Mouse (Mus musculus): ENCODE data around the gene Slc35g2.

The Slc35g2 gene

DNA sequence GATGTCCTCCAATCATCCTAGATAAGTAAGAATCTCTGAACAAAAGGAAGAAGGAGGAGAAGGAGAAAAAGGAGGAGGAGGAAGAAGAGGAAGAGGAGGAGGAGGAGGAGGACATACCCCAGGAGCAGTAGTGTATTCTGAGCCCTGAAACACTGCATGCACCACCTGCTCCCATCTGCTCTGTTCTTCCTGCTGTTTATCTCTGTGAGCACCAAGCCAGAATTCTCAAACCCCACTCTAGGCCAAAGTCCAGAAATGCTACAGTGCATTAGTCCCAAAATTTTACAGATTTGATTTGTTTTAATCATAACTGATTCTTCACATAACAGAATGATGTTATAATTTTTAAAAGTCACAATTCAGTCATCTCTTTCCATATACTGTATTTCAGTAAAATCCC, 11.9 kb downstream of the Slc35g2 start:
- no peak for DNase-seq (ENCODE audit: low read depth, low spot score)

DNA sequence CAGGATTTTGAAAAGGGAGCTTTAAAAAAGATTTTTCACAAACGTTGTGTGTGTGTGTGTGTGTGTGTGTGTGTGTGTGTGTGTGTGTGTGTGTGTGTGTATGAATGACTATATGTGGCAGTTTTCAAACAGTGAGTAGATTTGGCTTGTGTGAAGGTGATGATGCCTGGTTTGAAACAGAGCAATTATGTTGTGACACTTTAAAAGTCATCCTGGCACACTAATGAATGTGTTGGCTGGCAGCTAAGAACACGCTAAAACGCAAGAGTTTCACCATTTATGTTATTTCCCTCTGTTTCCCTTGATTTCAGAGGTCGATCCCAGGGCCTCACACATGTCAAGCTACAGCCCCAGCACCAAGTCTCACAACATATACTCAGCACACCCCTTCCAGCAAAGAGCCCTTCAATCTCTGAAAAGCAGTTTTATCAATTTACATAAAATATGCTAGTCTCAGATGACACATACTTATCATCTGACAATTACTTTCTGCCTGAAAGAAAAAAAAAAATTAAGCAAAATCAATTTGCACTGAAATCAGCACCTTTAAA, 12.8 kb downstream of the Slc35g2 start:
- DNase-seq (ENCODE audit: low read depth, low spot score) = no peak

DNA sequence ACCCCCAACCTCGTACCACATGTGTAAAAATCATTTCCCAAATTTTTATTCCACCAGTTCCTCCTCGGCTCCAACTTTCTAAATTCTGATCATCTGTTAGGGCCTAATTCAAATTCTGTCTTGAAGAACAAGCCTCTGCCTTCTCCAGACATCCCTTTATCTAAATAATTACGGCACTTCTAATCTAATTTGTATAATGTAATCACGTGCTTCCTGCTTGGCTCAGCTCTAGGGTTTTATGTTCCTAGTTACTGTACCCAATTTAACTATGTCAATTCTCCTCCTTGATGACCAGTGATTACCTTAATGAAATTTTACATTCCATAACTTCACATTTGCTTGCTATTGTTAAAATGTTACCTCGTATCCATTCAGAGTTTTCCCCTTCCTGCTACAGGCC, 15.2 kb downstream of the Slc35g2 start:
- DNase-seq (ENCODE audit: low read depth, low spot score) = no peak

DNA sequence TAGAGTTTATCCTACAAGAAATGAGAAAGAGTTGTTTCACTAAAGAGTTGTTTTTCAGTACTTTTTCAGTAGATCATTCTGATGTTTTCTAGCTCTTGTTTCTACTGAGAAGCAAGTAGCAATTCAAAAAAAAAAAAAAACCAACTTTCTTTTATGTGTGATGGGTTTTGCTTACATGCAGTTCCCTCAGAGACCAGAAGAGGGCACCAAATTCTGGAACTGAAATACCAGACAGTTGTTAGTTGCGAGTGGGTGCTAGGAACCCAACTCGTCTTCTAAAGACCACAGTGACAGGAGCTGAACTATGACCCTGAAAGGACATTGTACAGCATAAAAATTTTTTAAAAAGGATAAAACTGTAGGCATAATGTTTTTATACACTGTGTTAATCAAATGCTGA, 22.6 kb downstream of the Slc35g2 start:
- peak; percentile 71 for DNase-seq (ENCODE audit: low read depth, low spot score)

DNA sequence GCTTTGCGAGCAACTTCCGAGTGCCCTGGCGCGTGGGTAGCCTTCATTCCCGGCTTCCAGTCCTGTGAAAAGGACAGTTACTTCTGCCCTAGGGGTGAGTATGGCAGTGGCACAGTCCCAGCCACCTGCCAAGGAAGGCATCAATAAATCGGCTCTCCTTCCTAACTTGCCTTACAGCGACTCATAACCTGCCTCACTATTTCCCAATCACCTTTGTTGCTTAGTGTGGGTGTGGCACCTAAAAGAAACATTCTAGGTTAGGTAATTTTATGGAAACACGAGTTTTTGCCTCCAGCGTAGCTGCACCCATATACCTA, 24.3 kb downstream of the Slc35g2 start:
- no peak for DNase-seq (ENCODE audit: low read depth, low spot score)

DNA sequence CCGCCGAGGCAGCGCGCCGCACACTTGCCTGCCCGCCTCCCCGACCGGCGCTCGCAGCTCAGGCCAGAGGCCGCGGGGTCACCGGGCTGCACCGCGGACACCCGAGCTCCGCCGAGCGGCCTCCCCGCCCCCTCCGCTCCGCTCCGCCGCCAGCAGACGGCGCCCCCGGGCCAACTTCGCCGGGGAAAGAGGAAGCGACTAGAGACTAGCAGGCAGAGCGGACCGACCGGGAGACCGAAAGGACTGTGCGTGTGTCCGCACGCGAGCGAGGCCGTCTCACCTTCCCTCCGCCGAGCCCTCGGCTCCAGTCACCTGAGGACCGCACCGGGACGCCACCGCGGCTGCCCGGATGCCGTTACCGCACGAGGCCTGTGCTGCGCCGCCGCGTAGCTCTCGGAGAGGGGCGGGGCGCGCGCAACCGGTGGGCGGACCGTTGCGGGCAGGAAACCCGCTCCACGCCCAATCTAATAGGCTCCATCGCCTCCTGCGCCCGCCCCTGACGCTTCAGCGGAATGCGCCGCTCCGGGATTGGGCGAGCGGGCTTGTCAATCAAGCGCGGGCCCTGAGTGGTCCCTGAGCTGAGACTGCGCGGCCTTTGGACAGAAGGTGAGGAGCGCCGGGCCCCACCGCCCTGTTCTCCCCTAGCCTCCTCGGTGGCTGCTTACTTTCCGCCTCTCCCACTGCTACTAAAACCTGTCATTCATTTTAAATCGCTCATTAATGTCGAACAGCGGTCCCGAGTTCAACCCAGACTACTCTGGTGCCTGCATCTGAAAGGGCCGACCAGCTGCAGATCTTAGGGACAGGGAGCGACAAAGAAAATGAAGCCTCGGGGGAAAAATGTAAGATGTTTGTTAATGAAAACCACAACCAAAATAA, 24.9 kb downstream of the Slc35g2 start, which contains the start of gene Nck1:
TSS of gene Nck1 (minus strand) at position 420 of the 879 bp plus-strand sequence.
- DNase-seq (ENCODE audit: low read depth, low spot score) = peak; percentile 99

DNA sequence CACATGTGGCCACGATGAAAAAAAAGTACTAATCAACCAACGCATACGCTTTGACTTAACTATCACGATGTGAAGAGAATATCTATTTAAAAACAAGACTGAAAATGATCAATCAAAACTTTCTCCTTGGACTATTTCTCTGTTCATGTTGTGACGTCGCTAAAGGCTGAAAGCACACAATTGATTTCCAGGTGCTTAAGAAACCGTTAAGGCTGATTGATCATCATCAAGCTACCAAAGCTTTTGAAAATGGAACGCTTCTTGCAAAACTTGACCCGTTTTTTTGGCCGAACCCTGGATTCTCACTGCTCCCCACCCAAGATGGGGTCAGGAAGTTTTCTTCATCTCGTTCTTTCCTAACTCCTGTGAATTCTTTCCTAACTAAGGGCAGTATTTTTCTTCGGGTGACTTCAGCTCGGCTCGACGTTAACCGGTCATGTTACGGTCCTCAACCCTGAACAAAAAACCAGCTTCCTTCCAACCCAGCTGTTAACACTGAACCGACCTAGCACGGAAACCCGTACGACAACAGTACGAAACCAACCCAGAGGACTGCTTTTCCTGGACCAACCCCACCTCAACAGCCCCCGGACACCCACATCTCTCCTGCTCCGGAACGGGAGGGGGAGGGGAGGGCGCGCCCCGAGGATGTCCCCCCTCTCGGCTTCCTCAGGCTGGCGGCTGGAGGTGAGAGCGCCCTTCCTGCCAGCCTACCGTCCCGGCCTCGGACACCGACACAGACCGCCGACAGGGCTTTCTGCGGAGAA, 25.8 kb downstream of the Slc35g2 start:
- DNase-seq (ENCODE audit: low read depth, low spot score) = peak; percentile 32

DNA sequence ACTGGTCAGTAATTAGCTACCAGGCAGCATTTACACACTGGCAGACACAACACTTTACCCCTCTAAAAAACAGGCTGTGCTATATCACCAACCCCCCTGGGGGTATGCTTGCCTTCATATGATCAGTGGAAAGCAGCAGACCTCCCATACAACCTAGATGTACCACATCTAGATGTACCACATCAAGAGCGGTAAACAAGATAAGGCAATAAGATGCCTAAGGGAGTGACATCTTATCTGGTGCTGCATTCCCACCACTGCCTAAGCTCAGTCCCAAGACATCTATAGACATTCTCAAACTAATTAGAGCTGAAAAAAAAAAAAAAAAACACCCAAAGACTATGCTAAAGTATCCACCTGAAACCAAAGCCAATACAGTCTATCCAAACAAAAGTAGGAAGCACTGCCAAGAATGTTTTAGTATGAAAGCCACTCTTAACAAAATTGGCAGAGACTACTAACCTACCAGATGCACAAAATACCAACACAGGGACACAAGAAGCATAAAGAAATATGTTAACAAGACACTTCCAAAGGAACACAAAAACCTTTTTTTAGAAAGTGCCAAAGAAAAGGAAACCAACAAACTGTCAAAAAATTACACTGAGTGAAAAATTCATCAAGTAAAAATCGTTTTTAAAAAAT, 35.1 kb downstream of the Slc35g2 start:
- DNase-seq (ENCODE audit: low read depth, low spot score) = no peak

DNA sequence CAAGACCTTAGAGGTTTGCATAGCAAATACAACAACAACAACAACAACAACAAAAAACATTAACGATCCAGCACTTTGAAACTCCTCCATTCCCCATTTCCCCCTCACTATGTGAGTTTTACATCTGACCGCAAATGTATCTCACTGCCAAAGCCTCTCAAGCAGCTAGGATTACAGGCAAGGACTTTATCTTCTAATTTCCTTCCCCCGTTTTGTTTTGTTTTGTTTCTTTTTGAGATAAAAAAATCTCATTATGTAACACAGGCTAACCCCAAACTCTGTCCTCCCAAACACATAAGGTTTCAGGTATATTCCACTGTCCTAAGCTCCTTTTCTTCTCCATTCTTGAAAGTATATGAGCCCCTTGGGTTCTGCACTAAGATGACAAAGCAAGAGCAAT, 36.2 kb downstream of the Slc35g2 start:
- DNase-seq (ENCODE audit: low read depth, low spot score) = no peak

DNA sequence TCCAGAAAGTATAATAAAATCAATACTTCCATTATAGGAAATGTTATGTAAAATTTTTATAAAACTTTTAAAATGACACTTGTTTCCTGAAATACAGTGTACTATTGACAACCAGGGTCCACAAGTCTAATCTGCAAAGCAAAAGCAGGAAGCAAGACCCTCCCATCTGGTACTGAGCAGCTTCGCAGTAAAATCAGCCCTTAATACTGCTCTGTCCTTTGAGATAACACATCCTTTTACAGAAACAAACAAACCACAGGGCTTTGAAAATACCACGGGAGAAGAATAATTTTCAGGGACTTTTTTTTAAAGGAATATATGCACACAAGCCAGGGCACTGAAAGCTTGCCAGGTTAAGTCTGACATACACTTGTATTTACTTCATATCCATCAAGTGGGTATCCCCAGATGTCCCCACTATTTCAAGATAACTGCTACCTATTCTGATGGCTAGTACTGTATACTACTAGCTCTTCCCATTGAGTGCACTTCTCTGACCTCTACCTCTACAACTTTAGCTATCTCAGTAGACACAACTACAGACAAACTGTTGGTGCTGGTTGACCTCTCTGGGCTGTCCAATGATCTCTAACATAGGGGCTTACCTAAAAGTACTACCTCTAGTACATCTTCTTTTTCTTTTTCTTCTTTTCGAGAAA, 37.9 kb downstream of the Slc35g2 start:
- DNase-seq (ENCODE audit: low read depth, low spot score) = no peak

DNA sequence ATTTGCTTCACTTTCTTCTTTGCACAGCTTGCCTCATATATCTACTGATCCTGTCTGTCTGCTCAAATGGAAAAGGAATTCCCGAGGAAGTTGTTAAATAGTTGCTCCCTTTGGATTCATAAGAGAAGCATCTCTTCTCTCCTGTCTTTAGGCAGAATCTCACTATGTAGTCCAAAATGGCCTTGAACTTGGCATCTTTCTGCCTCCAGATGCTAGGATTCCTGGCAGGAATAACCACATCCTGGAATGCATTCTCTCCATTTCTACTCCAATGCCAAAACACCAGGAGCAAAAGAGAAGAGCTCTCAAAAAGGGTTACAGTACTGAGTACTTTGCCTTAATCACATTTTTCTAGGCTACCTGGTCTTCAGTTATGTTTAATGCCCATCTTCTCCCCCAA, 39.6 kb downstream of the Slc35g2 start:
- no peak for DNase-seq (ENCODE audit: low read depth, low spot score)

DNA sequence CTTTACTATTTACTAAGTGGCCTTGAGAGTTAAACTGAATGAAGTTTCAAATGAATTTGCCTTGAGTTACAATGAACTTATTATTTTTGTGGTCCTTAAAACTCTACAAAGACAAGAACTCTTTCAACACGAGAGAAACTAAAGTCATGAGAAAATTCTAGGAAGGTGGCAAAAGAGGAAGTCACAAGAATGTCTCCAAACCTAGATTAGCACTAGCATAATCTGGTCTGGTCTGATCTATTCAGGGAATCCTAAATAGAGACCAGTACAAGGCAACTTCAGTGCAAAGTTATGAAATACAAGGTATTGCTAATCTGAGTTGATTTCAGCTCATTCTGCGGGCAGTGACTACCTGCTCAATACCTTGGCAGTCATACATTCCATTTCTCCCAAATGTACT, 45.7 kb downstream of the Slc35g2 start:
- DNase-seq (ENCODE audit: low read depth, low spot score) = no peak

DNA sequence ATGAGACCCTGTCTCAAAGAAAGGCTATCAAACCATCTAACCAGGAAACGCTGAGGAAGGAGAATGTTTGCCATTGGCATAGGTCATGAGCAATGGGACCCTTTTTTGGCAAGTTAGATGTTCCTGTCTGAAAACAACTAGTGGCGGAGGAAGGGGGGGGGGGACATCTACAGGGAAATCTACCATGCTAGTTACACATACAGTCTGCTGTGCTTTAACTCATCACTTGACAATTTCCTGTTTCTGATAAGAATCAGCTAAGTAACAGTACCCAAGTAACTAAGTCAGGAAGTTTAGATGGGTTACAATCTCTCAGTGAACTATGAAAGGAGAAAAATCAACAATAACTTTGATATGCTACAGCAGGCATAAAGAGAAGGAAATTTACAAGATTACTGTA, 48.9 kb downstream of the Slc35g2 start:
- DNase-seq (ENCODE audit: low read depth, low spot score) = no peak

DNA sequence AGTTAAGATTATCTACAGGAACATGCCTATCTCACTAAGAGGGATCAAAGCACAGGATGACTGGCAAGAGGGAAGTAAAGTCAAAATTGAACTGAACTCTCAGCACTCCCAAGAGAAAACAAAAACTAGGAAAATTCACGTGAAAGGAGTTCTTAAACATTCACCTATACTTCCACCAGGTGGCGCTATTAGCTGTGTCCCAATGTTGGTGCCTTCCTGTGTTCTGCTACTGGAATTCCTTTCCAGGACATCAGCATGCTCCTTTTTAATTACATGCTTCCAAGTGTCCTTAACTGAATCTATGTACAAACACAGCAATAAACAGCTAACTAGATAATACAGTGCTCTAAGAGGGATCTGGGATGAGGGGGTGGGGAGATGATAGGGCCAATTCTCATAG, 50.3 kb downstream of the Slc35g2 start:
- peak; percentile 80 for DNase-seq (ENCODE audit: low read depth, low spot score)

DNA sequence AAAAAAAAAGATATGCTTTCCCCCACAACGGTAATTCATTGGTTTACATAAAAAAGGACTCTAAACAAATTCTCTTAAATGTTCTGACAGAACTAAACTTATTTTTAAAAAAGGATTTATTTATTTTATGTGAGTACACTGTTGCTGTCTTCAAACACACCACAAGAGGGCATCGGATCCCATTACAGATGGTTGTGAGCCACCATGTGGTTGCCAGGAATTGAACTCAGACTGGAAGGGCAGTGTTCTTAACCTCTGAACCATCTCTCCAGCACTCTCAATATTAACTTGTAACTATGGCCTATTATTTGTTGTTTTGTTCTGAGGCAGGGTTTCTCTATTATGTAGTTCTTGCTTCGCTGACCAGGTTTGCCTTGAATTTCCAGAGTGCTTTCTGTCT, 50.9 kb downstream of the Slc35g2 start:
- no peak for DNase-seq (ENCODE audit: low read depth, low spot score)

DNA sequence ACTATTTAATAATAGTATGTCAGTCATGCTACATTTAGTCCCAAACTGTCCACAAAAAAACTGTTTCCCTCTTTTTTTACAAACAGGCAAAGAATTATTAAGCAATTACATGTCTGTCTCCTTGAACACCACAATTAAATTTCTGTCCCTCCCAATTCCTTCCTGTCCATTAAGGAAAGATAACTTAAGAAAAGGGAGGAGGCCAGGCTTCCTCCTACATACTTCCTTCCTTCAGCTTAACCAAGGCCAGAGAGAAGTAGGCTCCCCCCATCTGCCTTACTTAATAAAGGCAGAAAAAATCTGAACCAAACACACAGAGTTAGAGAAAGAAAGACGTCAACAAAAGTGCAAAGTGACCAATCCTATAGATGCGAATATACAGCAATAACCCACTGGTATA, 63.3 kb downstream of the Slc35g2 start:
- DNase-seq (ENCODE audit: low read depth, low spot score) = no peak

DNA sequence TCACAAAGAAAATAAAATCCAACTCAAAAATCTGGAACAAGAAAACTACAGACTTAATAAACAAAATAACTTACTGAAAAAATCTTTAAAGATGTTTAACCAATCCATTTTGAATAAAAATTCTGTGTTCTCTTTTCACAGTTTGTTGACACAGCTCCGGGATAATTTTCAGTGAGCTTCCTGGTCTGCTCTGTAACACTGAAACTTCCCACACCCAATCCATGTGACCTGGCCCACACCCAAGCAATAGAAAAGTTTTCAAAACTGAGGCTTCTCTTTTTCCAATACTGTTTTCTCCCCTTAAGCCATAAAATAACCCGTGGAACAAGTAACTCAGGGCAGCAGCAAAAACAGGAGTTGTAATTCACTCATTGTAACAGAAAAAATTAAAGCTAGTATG, 64.2 kb downstream of the Slc35g2 start:
- no peak for DNase-seq (ENCODE audit: low read depth, low spot score)

DNA sequence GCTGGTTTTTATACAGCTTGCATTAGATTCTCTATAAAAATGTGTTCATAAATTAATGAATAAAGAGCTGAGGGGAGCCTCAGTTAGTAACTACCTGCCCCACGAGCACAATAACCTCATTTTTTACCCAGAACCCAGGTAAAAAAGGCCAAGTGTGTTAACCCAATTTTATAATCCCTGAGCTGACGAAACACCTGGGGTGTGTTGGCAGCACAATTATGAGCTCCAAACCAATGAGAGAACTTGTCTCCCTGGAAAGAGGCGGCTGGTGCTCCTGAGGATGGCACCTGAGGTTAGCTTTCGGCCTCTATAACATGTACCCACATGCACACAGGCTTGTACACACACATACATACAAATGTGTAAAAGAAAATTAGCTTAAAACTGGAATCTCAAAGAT, 65.4 kb downstream of the Slc35g2 start:
- DNase-seq (ENCODE audit: low read depth, low spot score) = no peak

All from ZHBTc4 (cell line).